Mouse (Mus musculus) cortical plate, adult 2 months (tissue): ENCODE results near the gene Sh2d3c.

Source experiments
- CTCF ChIP-seq: fragments of 200-500 bp; IDR thresholded peaks from 2 replicates; pipeline ENCODE4 v1.5.1; 2011; ENCODE audit warnings: mild to moderate bottlenecking, control low read depth, low read length; ENCODE audit not compliant: insufficient read depth; ENCODE audit errors: extremely low read depth
- POLR2A ChIP-seq: fragments of 200-500 bp; IDR thresholded peaks from 2 replicates; pipeline ENCODE4 v1.6.1; 2011; ENCODE audit warnings: mild to moderate bottlenecking, low read length, control low read depth; ENCODE audit not compliant: insufficient read depth; ENCODE audit errors: extremely low read depth

- TF ChIP-seq CTCF (no peak), POLR2A (no peak)
These were observed 67.7 kb downstream of the Sh2d3c start for GRCm38 (mm10) chr2:32788581-32788980.
